In genomic region chr1:86182004-86182709, GRCm38 (mm10) we compare ENCODE assay signal across 21 mouse cellular contexts. TPM values are rescaled to one million over a fixed set of nuclear protein-coding genes. Genes with fewer than 3 reads are reported as not detected.
DNase-seq lines count a peak whose midpoint lies in the region; ATAC-seq and TF ChIP-seq lines count a peak whose summit lies in the region.
"Had no signal": no experiment of that assay in that cellular context is flagged by ENCODE, and none has a peak within 500 bp of the region (broad histone marks: within the 10 kb centered on the region; RNA-seq: fewer than 3 reads in every experiment).

No protein-coding gene starts in this region.

- peak; percentile 69 for ATAC-seq in erythroid progenitor cell, adult 5-6 weeks (replicated peaks; ENCODE audit: low FRiP score, poor library complexity, severe bottlenecking)
- peak; percentile 71 for ATAC-seq in liver, embryonic 16.5 days (ENCODE audit: low read depth)
- ATAC-seq in CD4-positive, CD25-positive, alpha-beta regulatory T cell, adult 4 months, result no peak
- ATAC-seq: forebrain, embryonic 16.5 days; hindbrain, postnatal 0 days had no signal

- H3K36me3 ChIP-seq in ES-Bruce4 (ENCODE audit: control insufficient read depth, insufficient read depth, low read length, poor library complexity, severe bottlenecking), result no peaks in the 10 kb centered on the region
- H3K36me3 ChIP-seq in liver, embryonic 16.5 days (ENCODE audit: control insufficient read depth, insufficient read depth), result no peaks in the 10 kb centered on the region

- no peaks in the 10 kb centered on the region for H3K9me3 ChIP-seq in ES-Bruce4 (replicated peaks; ENCODE audit: control insufficient read depth, insufficient read depth, low read length, poor library complexity, severe bottlenecking)
- H3K9me3 ChIP-seq in liver, embryonic 16.5 days (replicated peaks; ENCODE audit: control insufficient read depth, low read length), result no peaks in the 10 kb centered on the region
- H3K9me3 ChIP-seq: embryonic facial prominence, embryonic 12.5 days; hindbrain, embryonic 10.5 days; limb, embryonic 15.5 days; neural tube, embryonic 13.5 days had no signal

- no peak overlapping the region for H3K9ac ChIP-seq in ES-Bruce4 (ENCODE audit: low read depth, poor library complexity, severe bottlenecking)
- peak overlapping the region; percentile 4; the same call in 1 of the 2 replicates for H3K9ac ChIP-seq in liver, embryonic 16.5 days (ENCODE audit: low read depth, low read length)
- H3K9ac ChIP-seq: embryonic facial prominence, embryonic 12.5 days; limb, embryonic 15.5 days; neural tube, embryonic 13.5 days had no signal

- TF ChIP-seq CTCF in ES-Bruce4 (IDR thresholded peaks at IDR 0.05; ENCODE audit: low read depth, low read length), result no peak

- TF ChIP-seq EP300 in ES-Bruce4 (IDR thresholded peaks at IDR 0.05; ENCODE audit: insufficient read depth, low read depth, low read length), result peak; percentile 84

- TF ChIP-seq POLR2A in ES-Bruce4 (IDR thresholded peaks at IDR 0.05; ENCODE audit: insufficient read depth, low read length), result no peak

- H3K4me1 ChIP-seq in ES-Bruce4 (ENCODE audit: control insufficient read depth, insufficient read depth, low read length), result peaks cover 13% of the 10 kb centered on the region
- peaks cover 18% of the 10 kb centered on the region for H3K4me1 ChIP-seq in liver, embryonic 16.5 days (ENCODE audit: control insufficient read depth, low read depth, low read length)
- H3K4me1 ChIP-seq: embryonic facial prominence, embryonic 12.5 days; hindbrain, embryonic 10.5 days; limb, embryonic 15.5 days; neural tube, embryonic 13.5 days had no signal

- H3K27me3 ChIP-seq in ES-Bruce4 (ENCODE audit: control insufficient read depth, insufficient read depth, low read length, poor library complexity, severe bottlenecking), result no peaks in the 10 kb centered on the region
- no peaks in the 10 kb centered on the region for H3K27me3 ChIP-seq in liver, embryonic 16.5 days (ENCODE audit: control insufficient read depth, insufficient read depth, low read depth, low read length)
- H3K27me3 ChIP-seq: embryonic facial prominence, embryonic 12.5 days; limb, embryonic 15.5 days; neural tube, embryonic 13.5 days had no signal

- peak; percentile 12 for DNase-seq in cerebellum, adult 8-10 months
- DNase-seq in cerebellum, postnatal 4 days (ENCODE audit: low spot score in 2 of 2), result no peak
- no peak for DNase-seq in ovary, postnatal 14 days (ENCODE audit: low spot score)
- no peak for DNase-seq in left cerebral cortex, adult 8-10 months (ENCODE audit: low spot score in 2 of 2)
- DNase-seq: gastrocnemius, postnatal 36 days; kidney, adult 11 months; layer of hippocampus, postnatal 36 days; midbrain, embryonic 14.5 days; thymus, postnatal 4 days had no signal

- peak overlapping the region; percentile 21; the same call in 1 of the 2 replicates for H3K4me2 ChIP-seq in liver, embryonic 16.5 days (ENCODE audit: low read depth, low read length)
- H3K4me2 ChIP-seq: embryonic facial prominence, embryonic 12.5 days; limb, embryonic 15.5 days; neural tube, embryonic 13.5 days had no signal

- H3K4me3 ChIP-seq in ES-Bruce4 (ENCODE audit: low read depth, low read length), result no peak overlapping the region
- H3K4me3 ChIP-seq in liver, embryonic 16.5 days (ENCODE audit: low read depth, low read length), result no peak overlapping the region
- H3K4me3 ChIP-seq: embryonic facial prominence, embryonic 12.5 days; hindbrain, embryonic 10.5 days; limb, embryonic 15.5 days; neural tube, embryonic 13.5 days had no signal

- WGBS in liver, embryonic 16.5 days (ENCODE audit: insufficient replicate concordance), result 40% methylated on average over 5 of the region's 5 CpGs

- no peak overlapping the region for H3K27ac ChIP-seq in ES-Bruce4 (ENCODE audit: insufficient read depth, low read length)
- H3K27ac ChIP-seq in liver, embryonic 16.5 days (ENCODE audit: low read length), result peak overlapping the region; percentile 74
- H3K27ac ChIP-seq: embryonic facial prominence, embryonic 12.5 days; hindbrain, embryonic 10.5 days; hindbrain, postnatal 0 days; kidney, postnatal 0 days; limb, embryonic 15.5 days; neural tube, embryonic 13.5 days had no signal

RNA-seq across cellular contexts. Expression of gene Armc9, which starts 27.6 kb away (rescaled TPM):
- 13.7 and 15.5 TPM in 2 replicates for polyA plus RNA-seq in ES-Bruce4 (2011; ENCODE audit: insufficient read depth, insufficient read length, low read depth, missing spikeins)
- total RNA-seq in erythroid progenitor cell, adult 5-6 weeks (2015; ENCODE audit: low replicate concordance), result 13.7 and 24.3 TPM in 2 replicates
- total RNA-seq in erythroid progenitor cell, adult 5-6 weeks (2017; ENCODE audit: low replicate concordance), result 7.5 and 24.4 TPM in 2 replicates
- polyA plus RNA-seq in liver, embryonic 16.5 days (2015; fragmentation: Nextera tagmentation; extraction: Ambion mirVana), result 8.4 and 10.6 TPM in 2 replicates
- 1 to 10 TPM; 6.2 to 7.8 TPM for polyA plus RNA-seq in CD4-positive, CD25-positive, alpha-beta regulatory T cell, adult 4 months (2017; shearing (Covaris generic))
- 10 to 100 TPM; 36.7 to 41.4 (median 38.8) TPM for total RNA-seq in left cerebral cortex, adult 8-10 months (2022)

RNA-seq across cellular contexts. Expression of gene Gm21972, which starts 48.7 kb away (rescaled TPM):
- 4.1 TPM in 1 of 2 replicates, not detected in the other for polyA plus RNA-seq in ES-Bruce4 (2011; ENCODE audit: insufficient read depth, insufficient read length, low read depth, missing spikeins)
- 17.7 and 34.8 TPM in 2 replicates for total RNA-seq in erythroid progenitor cell, adult 5-6 weeks (2015; ENCODE audit: low replicate concordance)
- total RNA-seq in erythroid progenitor cell, adult 5-6 weeks (2017; ENCODE audit: low replicate concordance), result 9.0 TPM in 1 of 2 replicates, not detected in the other
- polyA plus RNA-seq in liver, embryonic 16.5 days (2015; fragmentation: Nextera tagmentation; extraction: Ambion mirVana), result 0.14 TPM in 1 of 2 replicates, not detected in the other
- polyA plus RNA-seq in CD4-positive, CD25-positive, alpha-beta regulatory T cell, adult 4 months (2017; shearing (Covaris generic)), result not detected
- 1 to 10 TPM; 2.2 to 6.9 (median 5.0) TPM for total RNA-seq in left cerebral cortex, adult 8-10 months (2022)
- polyA plus RNA-seq: forebrain, embryonic 16.5 days; heart, embryonic 16.5 days; hindbrain, embryonic 10.5 days; kidney, postnatal 0 days; neural tube, embryonic 13.5 days had no signal
